In genomic region chr1:71636116-71636515, GRCm38 (mm10) we compare ENCODE assay signal across 35 mouse cellular contexts.
"Had no signal": no experiment of that assay in that cellular context is flagged by ENCODE, and none has a peak within 500 bp of the region (broad histone marks: within the 10 kb centered on the region; RNA-seq: fewer than 3 reads in every experiment).

No protein-coding gene starts in this region.

- DNase-seq: heart, postnatal 10 days; heart, postnatal 14 days; heart, postnatal 36 days; heart, postnatal 4 days; kidney, adult 11 months; kidney, adult 18-20 months; kidney, adult 2 months; kidney, adult 8-10 months; kidney, adult 9 months; kidney, postnatal 10 days; kidney, postnatal 14 days; kidney, postnatal 25 days; kidney, postnatal 36 days; kidney, postnatal 4 days; layer of hippocampus, adult 9-11 months; layer of hippocampus, postnatal 36 days had no signal

- ATAC-seq: hindbrain, embryonic 16.5 days; hindbrain, postnatal 0 days; inflammation-experienced regulatory T-cells, adult 6 months; intestine, embryonic 15.5 days; intestine, embryonic 16.5 days; intestine, postnatal 0 days had no signal

- H3K4me1 ChIP-seq: heart, embryonic 10.5 days; heart, embryonic 15.5 days; hindbrain, embryonic 10.5 days; hindbrain, embryonic 12.5 days; hindbrain, embryonic 13.5 days; hindbrain, embryonic 15.5 days; intestine, embryonic 15.5 days; kidney, embryonic 15.5 days had no signal

- H3K4me2 ChIP-seq: heart, embryonic 11.5 days; heart, embryonic 12.5 days; heart, embryonic 13.5 days; heart, embryonic 15.5 days; hindbrain, embryonic 12.5 days; hindbrain, embryonic 13.5 days; hindbrain, embryonic 14.5 days; hindbrain, embryonic 15.5 days; intestine, embryonic 15.5 days; kidney, embryonic 15.5 days had no signal

- H3K36me3 ChIP-seq: hindbrain, embryonic 15.5 days had no signal

- H3K4me3 ChIP-seq: heart, embryonic 10.5 days; heart, embryonic 12.5 days; heart, embryonic 13.5 days; heart, embryonic 15.5 days; hindbrain, embryonic 10.5 days; hindbrain, embryonic 12.5 days; hindbrain, embryonic 13.5 days; hindbrain, embryonic 15.5 days; intestine, embryonic 15.5 days; kidney, embryonic 15.5 days; layer of hippocampus, adult 2 months had no signal

- H3K27me3 ChIP-seq: heart, embryonic 12.5 days; heart, embryonic 13.5 days; heart, embryonic 15.5 days; hindbrain, embryonic 12.5 days; hindbrain, embryonic 13.5 days; hindbrain, embryonic 15.5 days; intestine, embryonic 15.5 days; kidney, embryonic 15.5 days had no signal

- H3K27ac ChIP-seq: heart, embryonic 10.5 days; heart, embryonic 13.5 days; heart, embryonic 15.5 days; hindbrain, embryonic 10.5 days; hindbrain, embryonic 12.5 days; hindbrain, embryonic 13.5 days; hindbrain, embryonic 14.5 days; hindbrain, embryonic 15.5 days; hindbrain, postnatal 0 days; intestine, embryonic 15.5 days; kidney, embryonic 15.5 days; kidney, postnatal 0 days; layer of hippocampus, adult 2 months had no signal

- H3K9ac ChIP-seq: heart, embryonic 12.5 days; heart, embryonic 13.5 days; heart, embryonic 15.5 days; hindbrain, embryonic 12.5 days; hindbrain, embryonic 13.5 days; hindbrain, embryonic 14.5 days; hindbrain, embryonic 15.5 days; intestine, embryonic 15.5 days; kidney, embryonic 15.5 days had no signal

- H3K9me3 ChIP-seq: heart, embryonic 10.5 days; heart, embryonic 12.5 days; heart, embryonic 13.5 days; heart, embryonic 15.5 days; hindbrain, embryonic 10.5 days; hindbrain, embryonic 12.5 days; hindbrain, embryonic 13.5 days; hindbrain, embryonic 15.5 days; intestine, embryonic 15.5 days; kidney, embryonic 15.5 days had no signal
